In genomic region chr1:137618231-137618630, GRCm38 (mm10) we compare ENCODE assay signal across 11 mouse cellular contexts.
DNase-seq lines count a peak whose midpoint lies in the region; ATAC-seq lines count a peak whose summit lies in the region.
"Had no signal": no experiment of that assay in that cellular context is flagged by ENCODE, and none has a peak within 500 bp of the region (broad histone marks: within the 10 kb centered on the region; RNA-seq: fewer than 3 reads in every experiment).

No protein-coding gene starts in this region.

- no peak for ATAC-seq in monocyte, adult 5-6 weeks (replicated peaks; ENCODE audit: insufficient number of reproducible peaks, low FRiP score, low TSS enrichment, poor library complexity, severe bottlenecking)

- DNase-seq in frontal cortex, adult 2 months (ENCODE audit: extremely low spot score in 1 of 2, low spot score in 1 of 2) = peak; percentile 12 to 33
- DNase-seq in frontal cortex, postnatal 14 days (ENCODE audit: low spot score in 2 of 2) = no peak
- peak; percentile 7 to 10 for DNase-seq in right cerebral cortex, postnatal 36 days (ENCODE audit: low spot score in 2 of 2)
- no peak for DNase-seq in right cerebral cortex, postnatal 10 days (ENCODE audit: low spot score in 2 of 2)
- peak; percentile 48 to 51 for DNase-seq in cerebellum, postnatal 25 days
- DNase-seq in adrenal gland, postnatal 25 days = no peak
- DNase-seq: heart, postnatal 4 days; kidney, adult 9 months; lung, postnatal 10 days; retina, postnatal 1 day had no signal

Comparison
In these comparisons a context has a peak if more than half of its experiments do, and no peak if none do; other contexts are left out.
1. DNase-seq: peak in frontal cortex, adult 2 months (2 of 2), right cerebral cortex, postnatal 36 days (2 of 2) and cerebellum, postnatal 25 days (2 of 2); none in frontal cortex, postnatal 14 days (0 of 2), right cerebral cortex, postnatal 10 days (0 of 2) and adrenal gland, postnatal 25 days (single experiment).